Mouse (Mus musculus) hindbrain, embryonic 16.5 days (tissue): Measurements from ENCODE around the gene Thop1. TPM values are rescaled to one million over a fixed set of nuclear protein-coding genes. Genes with fewer than 3 reads are reported as not detected.
A peak's percentile ranks its signal among the peaks of the same experiment; 100 is the strongest.

Experiments used
- ATAC-seq: fragments of 200-750 bp; cut with Nextera tagmentation; 2 replicates; pipeline ENCODE4 v1.8.0; 2017; ENCODE audit warnings: moderate TSS enrichment, moderate library complexity
- H3K27ac ChIP-seq: fragments of 300-500 bp; sonication (generic); 2 replicates; pipeline ENCODE4 v1.5.1; 2014; ENCODE audit warnings: low read depth, mild to moderate bottlenecking, control low read depth, low read length, moderate library complexity
- H3K27me3 ChIP-seq: fragments of 300-500 bp; sonication (generic); replicated peaks from 2 replicates; pipeline ENCODE4 v1.6.1; 2014; ENCODE audit warnings: low read length; ENCODE audit not compliant: control insufficient read depth, insufficient read depth
- H3K36me3 ChIP-seq: fragments of 300-500 bp; sonication (generic); 2 replicates; pipeline ENCODE4 v1.6.1; 2014; ENCODE audit warnings: mild to moderate bottlenecking, low read length, moderate library complexity, mixed read lengths; ENCODE audit not compliant: control insufficient read depth, insufficient read depth
- H3K4me1 ChIP-seq: fragments of 300-500 bp; sonication (generic); 2 replicates; pipeline ENCODE4 v1.6.1; 2014; ENCODE audit warnings: low read depth, low read length; ENCODE audit not compliant: control insufficient read depth, insufficient read depth
- H3K4me2 ChIP-seq: fragments of 300-500 bp; sonication (generic); 2 replicates; pipeline ENCODE4 v1.6.1; 2014; ENCODE audit warnings: mild to moderate bottlenecking, low read length, control low read depth, moderate library complexity
- H3K4me3 ChIP-seq: fragments of 300-500 bp; sonication (generic); 2 replicates; pipeline ENCODE4 v1.5.1; 2014; ENCODE audit warnings: mild to moderate bottlenecking, low read length, control low read depth, moderate library complexity
- H3K9ac ChIP-seq: fragments of 300-500 bp; sonication (generic); 2 replicates; pipeline ENCODE4 v1.6.1; 2014; ENCODE audit warnings: low read depth, mild to moderate bottlenecking, control low read depth, low read length, moderate library complexity
- H3K9me3 ChIP-seq: fragments of 300-500 bp; sonication (generic); 2 replicates; pipeline ENCODE4 v1.6.1; 2014; ENCODE audit warnings: mild to moderate bottlenecking, low read length, moderate library complexity; ENCODE audit not compliant: control insufficient read depth
- WGBS: fragments of 180-500 bp; shearing (Covaris S2); extraction: QIAGEN DNeasy Blood & Tissue Kit; methylation state at CpG from one replicate; pipeline ENCODE4 v1.1.7; 2014; 5-methylcytosine and 5-hydroxymethylcytosine counted together
- polyA plus RNA-seq: library from polyadenylated mRNA; unstranded; fragments of >200 nt; fragmentation: Nextera tagmentation; extraction: Ambion mirVana; gene quantifications from 2 replicates; pipeline ENCODE4 v1.2.1, GENCODE M21; 2015

Gene Thop1
- polyA plus RNA-seq, 1 experiment from 2014 or later: 49.8 TPM

DNA sequence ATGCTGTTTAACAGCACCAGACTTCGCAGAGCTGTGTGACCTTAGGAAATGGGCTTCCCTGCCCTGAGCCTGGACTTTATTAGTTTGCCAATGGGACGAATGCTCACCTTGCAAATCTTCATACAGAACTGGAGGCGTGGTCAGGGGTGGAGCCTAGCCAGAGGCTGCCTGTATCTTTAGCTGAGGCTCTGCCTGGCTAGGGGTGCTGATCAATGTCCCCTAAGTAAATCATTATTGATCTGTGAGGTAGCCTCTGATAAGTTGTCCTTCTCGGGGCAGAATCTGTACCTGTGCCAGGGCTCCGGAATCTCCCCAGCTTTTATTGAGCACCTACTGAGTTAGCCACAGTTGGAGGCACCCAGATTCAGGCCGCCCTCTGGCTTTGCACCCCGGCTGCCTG is 20.8 kb downstream of the Thop1 start:
- Histone ChIP-seq H3K27ac (no peak overlapping the region), H3K9me3 (no peaks in the 10 kb centered on the region), H3K4me1 (peaks cover 4% of the 10 kb centered on the region; the same call in 1 of the 2 replicates), H3K4me3 (no peak overlapping the region), H3K9ac (no peak overlapping the region), H3K36me3 (no peaks in the 10 kb centered on the region), H3K27me3 (no peaks in the 10 kb centered on the region), H3K4me2 (no peak overlapping the region)
- ATAC-seq: no peak
- WGBS: 85% methylated on average over 7 of the region's 7 CpGs

DNA sequence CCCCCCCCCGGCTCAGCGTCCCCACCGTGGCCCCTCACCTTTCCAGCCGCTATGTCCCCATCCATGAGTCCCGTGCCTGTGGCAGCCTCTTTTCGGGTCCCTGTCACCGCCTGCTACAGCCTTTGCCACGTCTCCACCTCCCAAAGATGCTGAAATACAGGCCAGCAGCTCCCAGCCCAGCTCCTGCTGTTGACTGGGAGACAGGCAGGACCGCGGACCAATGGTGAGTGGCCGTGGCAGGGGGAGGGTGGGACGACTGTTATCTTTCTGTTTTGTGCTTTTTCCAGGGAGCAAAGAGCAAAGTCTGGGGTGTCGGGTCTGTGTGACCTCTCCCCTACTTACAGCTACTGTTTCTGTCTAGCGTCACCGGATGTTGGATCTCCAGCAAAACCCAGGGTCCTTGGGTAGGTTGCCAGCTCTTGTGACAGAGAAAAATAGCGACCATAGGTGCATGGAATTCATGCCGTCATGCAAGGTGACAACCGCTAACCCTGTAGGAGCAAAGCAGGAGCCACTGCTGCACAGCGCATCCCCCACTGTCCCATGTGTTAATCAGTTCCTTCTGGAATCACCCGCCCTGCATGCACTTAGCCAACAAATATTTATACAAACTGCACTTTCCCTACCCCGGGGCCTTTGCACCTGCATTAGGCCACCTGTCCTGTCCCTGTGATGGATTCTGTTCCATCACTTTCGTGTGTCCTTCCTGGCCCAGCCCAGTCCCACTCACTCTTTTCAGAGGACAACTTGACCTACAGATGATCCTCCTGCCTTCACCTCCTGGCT is 22.8 kb downstream of the Thop1 start:
- 64% methylated on average over 19 of the region's 22 CpGs for WGBS
- peaks cover 4% of the 10 kb centered on the region; the same call in 1 of the 2 replicates for H3K4me1 ChIP-seq
- no peak overlapping the region for H3K4me2 ChIP-seq
- H3K4me3 ChIP-seq: no peak overlapping the region
- no peaks in the 10 kb centered on the region for H3K9me3 ChIP-seq
- H3K27me3 ChIP-seq: no peaks in the 10 kb centered on the region
- H3K9ac ChIP-seq: no peak overlapping the region
- H3K36me3 ChIP-seq: no peaks in the 10 kb centered on the region
- H3K27ac ChIP-seq: no peak overlapping the region
- ATAC-seq: no peak

DNA sequence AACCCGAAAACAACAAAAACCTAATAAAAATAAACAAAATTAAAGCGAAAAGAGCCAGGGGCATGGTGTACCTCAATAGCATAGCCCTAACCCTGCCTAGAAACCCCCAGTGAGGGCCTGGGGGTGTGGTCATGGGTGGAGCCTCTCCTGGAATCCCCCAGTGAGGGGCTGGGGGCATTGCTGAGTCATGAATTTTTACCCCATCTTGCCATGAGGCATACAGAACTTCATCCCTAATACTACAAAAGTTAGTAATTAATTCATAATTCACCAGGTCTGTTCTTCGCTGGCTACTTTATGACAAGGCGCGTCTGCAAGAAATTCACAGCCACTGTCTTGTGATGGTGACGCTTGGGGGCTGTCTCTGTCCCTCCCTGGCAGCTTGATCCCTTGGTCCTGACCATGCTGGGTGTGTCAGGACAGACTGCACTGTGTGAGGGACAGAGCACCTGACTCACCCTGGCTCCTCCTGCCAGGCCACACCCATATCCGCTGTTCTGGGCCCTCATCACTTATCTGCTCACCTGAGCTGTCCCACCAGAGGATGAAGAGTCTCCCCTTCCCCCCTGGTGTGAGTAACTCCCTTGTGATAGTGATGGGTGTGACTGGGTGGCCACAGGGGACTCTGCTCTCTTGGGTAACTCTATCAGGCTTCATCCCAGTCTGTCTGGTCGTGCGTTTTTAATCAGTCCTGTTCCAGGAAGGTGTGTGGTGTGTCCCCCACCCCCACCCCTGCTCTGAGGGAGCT is 25.3 kb downstream of the Thop1 start:
- no peak overlapping the region for H3K4me3 ChIP-seq
- no peak for ATAC-seq
- H3K36me3 ChIP-seq: no peaks in the 10 kb centered on the region
- H3K9ac ChIP-seq: no peak overlapping the region
- no peaks in the 10 kb centered on the region for H3K4me1 ChIP-seq
- WGBS: 61% methylated on average over 9 of the region's 9 CpGs
- H3K27ac ChIP-seq: no peak overlapping the region
- no peaks in the 10 kb centered on the region for H3K9me3 ChIP-seq
- no peak overlapping the region for H3K4me2 ChIP-seq
- no peaks in the 10 kb centered on the region for H3K27me3 ChIP-seq

DNA sequence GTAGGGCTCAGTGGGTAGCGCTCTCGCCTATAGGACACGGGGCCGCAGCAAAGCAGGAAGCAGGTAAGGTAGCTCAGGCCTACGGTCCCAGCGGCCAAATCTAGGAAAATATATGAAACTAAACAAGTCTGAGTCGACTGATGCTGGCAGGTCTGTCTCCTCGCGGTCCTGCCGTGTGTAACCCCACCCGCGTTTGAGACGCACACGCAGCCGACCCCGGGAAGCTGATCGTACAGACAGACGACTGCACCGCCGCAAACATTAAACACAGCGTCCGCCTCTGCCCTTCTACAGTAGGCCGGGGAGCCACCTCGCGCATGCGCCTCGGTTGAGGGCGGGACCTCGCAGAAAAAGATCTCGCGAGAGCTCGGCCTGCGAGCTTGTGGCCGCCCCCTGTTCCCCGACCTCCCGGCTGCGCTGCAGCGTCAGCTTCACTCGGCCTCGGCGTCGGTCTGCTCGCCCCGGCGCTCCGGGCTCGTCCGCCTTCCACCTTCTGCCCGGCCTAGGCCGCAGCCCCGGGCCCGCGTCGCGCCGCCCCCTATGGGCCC is 35.8 kb downstream of the Thop1 start, which contains the start of gene Map2k2:
Gene Map2k2, plus strand, starts transcription at position 351 of the 548 bp plus-strand sequence.
- peaks cover 18% of the 10 kb centered on the region for H3K4me1 ChIP-seq
- no peaks in the 10 kb centered on the region for H3K27me3 ChIP-seq
- H3K4me3 ChIP-seq: peak within 1 kb of the TSS; percentile 100
- WGBS: under 1% methylated on average over 54 of the region's 56 CpGs
- H3K9me3 ChIP-seq: no peaks in the 10 kb centered on the region
- ATAC-seq: peak; percentile 94
- peak within 1 kb of the TSS; percentile 100 for H3K9ac ChIP-seq
- H3K36me3 ChIP-seq: peaks cover 19% of the 10 kb centered on the region
- peak within 1 kb of the TSS; percentile 100 for H3K27ac ChIP-seq
- H3K4me2 ChIP-seq: peak within 1 kb of the TSS; percentile 88

DNA sequence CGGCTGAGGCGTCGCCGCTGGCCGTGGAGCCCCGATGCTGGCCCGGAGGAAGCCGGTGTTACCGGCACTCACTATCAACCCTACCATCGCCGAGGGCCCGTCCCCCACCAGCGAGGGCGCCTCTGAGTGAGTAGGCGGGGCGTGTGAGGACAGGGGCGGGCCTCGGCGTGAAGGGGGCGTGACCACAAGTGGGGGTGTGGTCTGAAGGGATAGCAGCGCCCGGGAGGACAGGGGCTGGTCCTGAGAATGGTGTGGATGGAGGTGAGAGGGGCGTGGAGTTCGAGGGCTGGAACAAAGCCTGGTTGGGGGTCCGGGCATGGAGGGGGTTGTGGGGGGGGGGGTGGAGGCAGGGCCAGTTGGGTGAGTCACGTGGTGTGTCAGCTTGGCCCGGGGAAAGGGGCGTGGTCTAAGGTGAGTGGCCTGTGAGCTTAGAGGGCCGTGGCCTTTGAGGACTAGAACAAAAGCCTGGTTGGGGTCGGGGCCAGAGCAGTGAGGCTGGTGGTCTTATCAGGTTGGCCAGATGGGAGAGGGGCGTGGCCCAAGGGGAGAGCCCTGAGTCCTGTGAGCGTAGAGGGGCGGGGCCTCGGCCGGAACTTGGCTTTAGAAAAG is 36.4 kb downstream of the Thop1 start:
- H3K4me3 ChIP-seq: peak overlapping the region; percentile 100
- ATAC-seq: peak; percentile 87
- under 1% methylated on average over 35 of the region's 35 CpGs for WGBS
- H3K4me2 ChIP-seq: peak overlapping the region; percentile 88
- H3K9ac ChIP-seq: peak overlapping the region; percentile 100
- H3K27ac ChIP-seq: peak overlapping the region; percentile 100
- H3K4me1 ChIP-seq: peaks cover 18% of the 10 kb centered on the region
- peaks cover 21% of the 10 kb centered on the region for H3K36me3 ChIP-seq
- H3K9me3 ChIP-seq: no peaks in the 10 kb centered on the region
- no peaks in the 10 kb centered on the region for H3K27me3 ChIP-seq

DNA sequence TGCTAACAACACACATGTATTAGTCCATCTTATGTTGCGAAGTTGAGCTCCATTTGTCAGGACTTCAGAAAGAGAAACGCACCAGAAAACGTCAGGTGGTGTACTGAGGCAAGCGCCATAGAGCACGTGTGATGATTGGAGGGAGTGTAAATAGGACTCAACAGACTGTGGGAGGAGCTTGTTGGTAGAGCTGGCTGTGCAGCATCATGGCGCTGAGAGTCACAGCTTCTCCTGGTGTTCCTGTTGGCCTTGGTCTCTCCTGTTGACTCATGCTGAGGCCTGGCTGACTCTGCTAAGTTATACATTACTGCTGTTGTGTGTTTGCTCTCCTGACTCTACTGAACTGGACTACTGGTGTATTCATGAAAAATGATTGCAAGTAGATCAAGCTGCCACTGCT is 43.1 kb downstream of the Thop1 start:
- ATAC-seq: no peak
- WGBS: 92% methylated on average over 6 of the region's 6 CpGs
- no peak overlapping the region for H3K4me2 ChIP-seq

DNA sequence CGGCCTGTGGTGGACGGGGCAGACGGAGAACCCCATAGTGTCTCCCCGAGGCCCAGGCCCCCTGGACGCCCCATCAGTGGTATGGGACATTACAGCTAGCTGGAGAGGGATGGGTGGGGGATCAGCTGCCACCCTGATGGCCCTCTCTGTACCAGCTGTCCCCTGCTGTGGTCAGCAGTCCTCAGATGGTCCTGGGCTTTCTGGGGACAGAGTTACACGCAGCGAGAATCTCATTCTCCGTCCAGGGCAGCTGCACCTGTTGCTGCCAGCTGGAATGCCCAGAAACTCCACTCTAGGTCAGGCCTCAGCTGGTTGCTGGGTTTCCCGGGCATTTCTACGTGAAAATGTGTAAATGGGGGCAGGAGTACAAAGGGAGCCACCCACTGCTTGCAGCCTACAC is 49.8 kb downstream of the Thop1 start:
- no peaks in the 10 kb centered on the region for H3K27me3 ChIP-seq
- no peak overlapping the region for H3K4me2 ChIP-seq
- H3K36me3 ChIP-seq: peaks cover 46% of the 10 kb centered on the region
- no peak for ATAC-seq
- no peak overlapping the region for H3K4me3 ChIP-seq
- no peak overlapping the region for H3K9ac ChIP-seq
- no peaks in the 10 kb centered on the region for H3K4me1 ChIP-seq
- H3K27ac ChIP-seq: no peak overlapping the region
- WGBS: 94% methylated on average over 10 of the region's 10 CpGs
- H3K9me3 ChIP-seq: no peaks in the 10 kb centered on the region

More for the DNA sequence above, 43.1 kb downstream of the Thop1 start:
- peaks cover 45% of the 10 kb centered on the region for H3K36me3 ChIP-seq
- H3K4me3 ChIP-seq: no peak overlapping the region
- H3K9me3 ChIP-seq: no peaks in the 10 kb centered on the region
- no peaks in the 10 kb centered on the region for H3K27me3 ChIP-seq
- H3K27ac ChIP-seq: no peak overlapping the region
- H3K9ac ChIP-seq: no peak overlapping the region
- H3K4me1 ChIP-seq: no peaks in the 10 kb centered on the region; the same call in 1 of the 2 replicates

DNA sequence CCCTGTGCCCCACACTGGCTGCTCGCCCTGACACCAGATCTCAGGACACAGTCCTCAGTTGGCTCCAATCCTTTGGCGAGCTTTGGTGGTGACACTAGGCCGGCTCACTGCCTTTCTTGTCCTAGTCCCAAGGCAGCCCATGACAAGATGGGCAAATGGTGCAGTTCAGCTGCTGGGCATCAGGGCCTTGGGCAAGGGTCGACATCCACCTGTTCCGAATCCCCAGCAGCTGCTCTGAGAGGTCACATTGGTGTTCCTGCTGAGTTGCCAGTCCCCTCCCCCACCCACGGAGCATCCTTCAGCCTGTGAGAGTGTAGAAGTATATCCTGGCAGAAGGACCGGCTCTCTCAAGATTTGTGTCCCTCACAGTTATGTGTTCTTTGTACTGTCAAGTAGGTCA is 50.8 kb downstream of the Thop1 start:
- Histone ChIP-seq H3K9me3 (no peaks in the 10 kb centered on the region), H3K27ac (no peak overlapping the region), H3K36me3 (peaks cover 40% of the 10 kb centered on the region), H3K4me2 (no peak overlapping the region), H3K27me3 (no peaks in the 10 kb centered on the region), H3K4me3 (no peak overlapping the region), H3K4me1 (no peaks in the 10 kb centered on the region), H3K9ac (no peak overlapping the region)
- WGBS: 88% methylated on average over 7 of the region's 7 CpGs
- ATAC-seq: no peak

DNA sequence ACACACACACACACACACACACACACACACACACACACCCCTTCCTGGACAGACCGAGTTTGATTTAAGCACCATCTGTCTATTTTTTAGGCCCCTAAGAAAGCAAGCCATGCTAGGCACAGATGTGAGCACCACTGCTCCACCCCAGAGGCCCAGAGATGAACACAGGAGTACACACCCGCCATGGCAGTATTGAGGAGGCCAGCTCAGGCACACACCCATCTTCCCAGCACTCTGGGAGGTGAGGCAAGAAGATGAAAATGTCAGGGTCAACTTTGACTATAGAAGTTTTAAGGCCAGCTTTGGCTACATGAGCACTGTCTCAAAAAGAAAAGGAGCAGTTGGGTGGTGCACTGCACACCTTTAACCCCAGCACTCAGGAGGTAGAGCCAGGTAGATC is 53.1 kb downstream of the Thop1 start:
- Histone ChIP-seq H3K4me2 (no peak overlapping the region), H3K27me3 (no peaks in the 10 kb centered on the region), H3K27ac (no peak overlapping the region), H3K4me3 (no peak overlapping the region), H3K36me3 (peaks cover 31% of the 10 kb centered on the region), H3K9ac (no peak overlapping the region), H3K9me3 (no peaks in the 10 kb centered on the region), H3K4me1 (no peaks in the 10 kb centered on the region)
- no peak for ATAC-seq
- 73% methylated on average over 2 of the region's 2 CpGs for WGBS
